Mouse (Mus musculus): ENCODE results near the gene Ncor2. TPM values are rescaled to one million over a fixed set of nuclear protein-coding genes. Genes with fewer than 3 reads are reported as not detected.

Ncor2 gene
- polyA plus RNA-seq, 2 experiments from 2014 or later: 4.0 to 6.1 TPM

GRCm38 (mm10) chr5:125168101-125168500, 10.9 kb downstream of the Ncor2 start:
- no peak for ATAC-seq

GRCm38 (mm10) chr5:125167524-125167923, 11.5 kb downstream of the Ncor2 start:
- no peak for ATAC-seq

GRCm38 (mm10) chr5:125165993-125166392, 13.0 kb downstream of the Ncor2 start:
- ATAC-seq: no peak

GRCm38 (mm10) chr5:125164465-125165167, 14.4 kb downstream of the Ncor2 start:
- no peak for ATAC-seq

GRCm38 (mm10) chr5:125163441-125164050, 15.5 kb downstream of the Ncor2 start:
- no peak for ATAC-seq

GRCm38 (mm10) chr5:125162461-125162860, 16.6 kb downstream of the Ncor2 start:
- ATAC-seq: no peak

- ATAC-seq: no peak
Measured at GRCm38 (mm10) chr5:125159804-125160405, 19.1 kb downstream of the Ncor2 start.

DNA sequence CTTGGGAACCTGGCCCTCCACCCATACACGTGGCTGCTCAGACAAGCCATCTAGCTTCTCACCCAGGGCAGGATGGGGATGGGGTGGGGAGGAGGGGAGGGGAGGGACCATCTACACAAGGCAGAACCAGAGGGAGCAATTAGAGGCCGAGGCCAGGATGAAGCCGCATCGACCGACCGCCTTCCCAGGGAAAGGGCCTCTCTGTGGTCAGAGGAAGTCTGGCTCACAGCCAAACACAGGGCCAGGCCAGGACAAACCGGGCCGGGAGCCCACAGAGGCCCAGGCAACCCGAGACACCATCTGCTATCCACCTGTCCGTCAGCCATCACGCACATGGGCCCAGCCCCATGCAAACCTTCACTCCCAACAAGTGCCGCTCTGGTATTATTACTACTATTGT, 19.7 kb downstream of the Ncor2 start:
- ATAC-seq: no peak

GRCm38 (mm10) chr5:125158232-125158961, 20.6 kb downstream of the Ncor2 start:
- ATAC-seq: peak; percentile 80

GRCm38 (mm10) chr5:125157375-125158033, 21.5 kb downstream of the Ncor2 start:
- no peak for ATAC-seq

DNA sequence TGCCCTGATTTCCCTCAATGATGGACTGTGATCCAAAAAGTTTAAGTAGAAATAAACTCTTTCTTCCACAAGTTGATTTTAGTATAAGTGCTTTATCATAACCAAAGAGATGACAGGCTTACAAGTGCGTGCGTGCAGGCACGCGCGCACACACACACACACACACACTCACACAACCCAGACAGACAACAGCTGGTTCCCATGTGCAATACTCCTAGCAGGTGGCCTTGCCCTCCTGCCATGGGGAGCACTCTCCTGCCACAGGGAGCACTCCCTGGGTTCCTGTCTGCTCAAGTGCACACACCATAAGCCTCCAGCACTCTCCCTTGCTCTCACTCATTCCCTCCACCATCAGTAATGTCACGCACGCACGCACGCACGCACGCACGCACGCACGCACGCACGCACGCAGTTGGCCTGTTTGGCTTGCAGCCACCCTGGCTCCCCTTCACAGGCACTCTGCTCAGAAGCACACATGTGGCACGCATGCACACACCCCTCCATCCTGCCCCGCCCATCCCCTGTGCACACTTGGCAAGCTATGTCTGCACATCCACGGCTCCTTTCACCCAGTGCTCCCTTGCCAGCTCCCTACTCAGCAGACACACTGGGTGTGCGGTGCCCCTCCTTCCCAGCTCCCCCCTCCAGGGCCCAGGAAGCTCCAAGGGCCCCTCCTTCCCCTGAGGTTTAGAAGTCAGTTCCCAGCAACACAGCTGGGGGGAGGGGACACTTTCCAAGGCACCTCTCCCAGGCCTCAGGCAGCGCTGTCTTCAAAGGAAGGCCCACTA, 22.4 kb downstream of the Ncor2 start:
- no peak for ATAC-seq

DNA sequence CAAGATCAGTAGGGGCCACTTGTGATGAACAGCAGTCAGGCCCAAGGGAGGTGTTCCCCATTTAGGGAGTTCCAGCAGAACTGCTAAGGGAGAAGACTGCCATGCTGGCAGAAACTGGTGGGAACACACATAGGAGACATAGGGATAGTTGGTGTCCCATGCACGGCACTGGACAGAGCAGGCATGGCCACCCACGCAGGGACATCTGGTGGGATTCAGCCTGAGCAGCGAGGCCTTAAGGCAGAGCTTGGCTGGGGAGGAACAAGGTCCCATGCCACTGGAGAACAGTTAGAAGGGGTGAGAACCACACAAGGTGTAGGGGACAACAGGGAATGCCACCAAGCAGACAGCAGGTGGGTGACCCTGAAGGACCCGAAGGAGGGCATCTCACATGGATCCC, 23.6 kb downstream of the Ncor2 start:
- ATAC-seq: no peak

DNA sequence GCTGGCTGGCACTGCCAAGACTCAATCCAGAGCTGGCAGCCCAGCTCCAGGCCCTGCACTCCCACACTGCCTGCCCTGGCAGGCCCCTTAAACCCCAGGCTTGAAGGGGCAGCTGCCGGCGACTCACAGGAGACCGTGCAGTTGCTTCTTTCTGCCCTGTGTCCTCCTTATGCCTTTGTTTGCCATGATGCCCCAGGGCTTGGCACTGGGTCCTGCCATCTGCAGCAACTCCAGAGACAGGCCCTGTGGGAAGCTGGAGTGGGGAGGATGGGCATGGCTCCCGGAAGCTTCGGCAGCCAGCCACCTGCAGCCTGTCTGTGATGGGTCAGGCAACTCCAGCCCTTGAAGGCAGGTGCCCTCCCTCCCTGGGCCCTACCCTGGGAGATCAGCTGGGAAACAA, 24.0 kb downstream of the Ncor2 start:
- no peak for ATAC-seq

DNA sequence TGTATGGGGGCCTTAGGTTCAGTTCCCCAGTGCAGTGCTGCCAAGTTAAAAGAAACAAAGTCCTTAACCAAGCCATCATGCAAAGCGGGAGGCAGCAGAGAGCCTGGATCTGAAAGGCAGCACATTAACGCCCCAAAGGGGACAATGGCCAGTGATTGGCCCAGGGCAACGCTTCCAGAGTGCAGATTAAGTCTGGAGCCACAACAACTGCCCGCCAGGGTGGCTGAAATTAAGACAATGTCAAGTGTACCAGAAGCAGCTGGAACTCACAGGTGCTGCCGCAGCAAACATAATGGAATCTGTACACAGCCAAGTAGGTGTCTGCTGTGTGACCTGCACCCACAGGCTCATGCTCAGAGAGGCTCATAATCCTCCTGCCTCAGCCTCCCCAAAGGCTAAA, 24.8 kb downstream of the Ncor2 start:
- no peak for ATAC-seq

- peak; percentile 44 for ATAC-seq
Measured at GRCm38 (mm10) chr5:125153201-125153816, 25.7 kb downstream of the Ncor2 start.

DNA sequence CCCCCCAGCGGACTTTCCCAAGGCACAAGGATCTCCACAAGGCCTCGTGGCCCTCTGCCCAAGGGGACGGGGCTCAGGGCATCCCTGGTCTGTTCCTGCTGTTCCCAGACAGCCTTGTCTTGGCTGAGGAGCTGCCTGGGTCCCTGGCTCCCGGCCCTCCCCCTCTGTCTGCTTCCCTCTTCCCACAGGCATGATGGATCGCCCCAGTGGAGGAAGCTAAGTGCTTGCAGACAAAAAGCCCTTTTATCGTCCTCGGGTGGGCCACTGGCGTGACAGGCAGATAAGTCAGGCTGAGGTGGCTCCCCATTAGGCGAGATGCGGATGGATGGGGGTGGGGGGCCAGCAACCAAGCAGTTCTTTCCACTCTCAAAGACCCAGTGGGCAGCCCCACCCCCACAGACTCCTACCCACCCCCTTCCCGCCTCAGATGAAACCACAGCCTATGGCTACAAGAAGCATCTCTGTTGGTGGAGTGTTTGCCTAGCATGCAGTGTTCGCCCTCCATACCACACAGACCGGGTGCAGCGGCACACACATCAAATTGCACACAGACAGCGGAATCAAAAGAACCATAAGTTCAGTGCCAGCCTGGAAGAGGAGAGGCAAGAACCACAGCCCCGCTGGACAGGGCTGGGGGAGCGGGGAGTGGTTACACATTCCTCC, 27.0 kb downstream of the Ncor2 start:
- no peak for ATAC-seq

DNA sequence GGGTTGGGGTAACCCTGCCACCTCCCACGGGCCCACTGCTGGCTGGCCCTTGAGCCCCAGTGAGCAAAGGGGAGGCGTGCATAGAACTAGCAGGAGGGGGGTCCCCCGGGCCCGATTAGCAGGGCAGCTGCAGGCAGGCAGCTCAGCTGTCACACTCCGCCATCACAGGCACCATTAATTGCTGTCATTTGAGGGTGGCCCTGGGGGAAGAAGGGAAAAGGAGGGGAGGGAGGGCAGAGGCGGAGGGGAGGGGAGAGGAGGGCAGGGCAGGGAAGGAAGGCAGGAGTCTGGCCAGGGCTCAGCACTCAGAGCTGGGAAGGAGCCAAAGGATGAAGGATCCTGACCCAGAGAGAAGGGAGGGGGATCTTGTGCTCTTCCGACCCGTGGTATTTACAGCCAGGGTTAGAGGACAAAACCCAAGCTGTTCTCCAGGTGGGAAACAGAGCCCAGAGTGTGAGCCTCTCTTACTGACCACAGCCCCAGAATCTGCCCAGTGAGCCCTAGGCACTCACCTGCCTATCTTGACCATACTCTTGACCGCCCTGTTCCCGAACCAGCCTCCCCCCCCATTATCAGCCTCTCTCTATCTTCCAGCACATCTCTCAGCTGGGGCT, 28.0 kb downstream of the Ncor2 start:
- no peak for ATAC-seq

- no peak for ATAC-seq
Measured at GRCm38 (mm10) chr5:125149142-125149541, 29.9 kb downstream of the Ncor2 start.

DNA sequence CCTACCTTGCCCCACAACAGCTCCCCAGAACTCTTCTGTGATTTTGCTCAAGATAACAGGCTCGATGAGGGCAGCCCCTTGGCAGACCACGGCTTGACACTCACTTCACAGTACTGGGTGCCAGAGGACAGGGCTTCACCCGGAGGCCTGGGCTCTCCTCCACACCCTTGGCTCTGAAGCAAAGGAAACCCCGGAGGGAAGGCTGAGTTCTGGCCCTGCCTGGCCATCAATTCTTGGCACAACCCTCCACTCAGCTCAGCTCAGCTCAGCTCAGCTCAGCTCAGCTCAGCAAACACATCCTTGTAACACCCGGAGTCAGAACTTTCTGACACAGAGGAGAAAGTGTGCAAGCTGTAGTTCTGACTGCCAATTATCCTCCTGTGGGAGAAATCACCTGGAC, 30.3 kb downstream of the Ncor2 start:
- no peak for ATAC-seq

- no peak for ATAC-seq
Measured at GRCm38 (mm10) chr5:125148173-125148572, 30.8 kb downstream of the Ncor2 start.

DNA sequence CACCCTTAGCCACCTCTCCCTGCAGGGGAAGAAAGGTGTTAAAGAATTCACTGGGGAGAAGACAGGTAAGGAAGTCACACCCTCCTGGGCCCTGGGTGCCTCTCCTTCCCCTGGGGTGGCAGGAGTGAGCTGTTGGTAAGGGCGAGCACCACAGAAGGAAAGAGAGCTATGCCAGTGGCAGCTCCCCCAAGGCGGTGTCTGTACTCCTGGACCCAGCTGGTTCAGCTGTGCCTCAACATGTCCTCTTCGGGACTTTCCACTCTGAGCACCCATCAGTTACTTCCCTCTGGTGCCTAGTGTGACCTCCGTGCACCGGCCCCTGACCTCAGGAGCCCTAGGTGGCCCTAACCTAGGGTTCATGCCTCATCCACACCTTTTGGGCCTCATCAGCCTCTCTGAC, 31.9 kb downstream of the Ncor2 start:
- no peak for ATAC-seq

Data from CD4-positive, CD25-positive, alpha-beta regulatory T cell, adult 4 months (primary cell).